Mouse (Mus musculus) ES-CJ7 (cell line): ENCODE results near the gene Abcc4.
"Not testable (repeated sequence)": the region's sequence is repeated elsewhere in the genome, so short reads cannot be mapped to it uniquely, and the experiment has no call there.

Experiments
- DNase-seq: peaks from one replicate; pipeline ENCODE4 v3.0.0; 2011; ENCODE audit warnings: low read depth, low spot score

The Abcc4 gene

DNA sequence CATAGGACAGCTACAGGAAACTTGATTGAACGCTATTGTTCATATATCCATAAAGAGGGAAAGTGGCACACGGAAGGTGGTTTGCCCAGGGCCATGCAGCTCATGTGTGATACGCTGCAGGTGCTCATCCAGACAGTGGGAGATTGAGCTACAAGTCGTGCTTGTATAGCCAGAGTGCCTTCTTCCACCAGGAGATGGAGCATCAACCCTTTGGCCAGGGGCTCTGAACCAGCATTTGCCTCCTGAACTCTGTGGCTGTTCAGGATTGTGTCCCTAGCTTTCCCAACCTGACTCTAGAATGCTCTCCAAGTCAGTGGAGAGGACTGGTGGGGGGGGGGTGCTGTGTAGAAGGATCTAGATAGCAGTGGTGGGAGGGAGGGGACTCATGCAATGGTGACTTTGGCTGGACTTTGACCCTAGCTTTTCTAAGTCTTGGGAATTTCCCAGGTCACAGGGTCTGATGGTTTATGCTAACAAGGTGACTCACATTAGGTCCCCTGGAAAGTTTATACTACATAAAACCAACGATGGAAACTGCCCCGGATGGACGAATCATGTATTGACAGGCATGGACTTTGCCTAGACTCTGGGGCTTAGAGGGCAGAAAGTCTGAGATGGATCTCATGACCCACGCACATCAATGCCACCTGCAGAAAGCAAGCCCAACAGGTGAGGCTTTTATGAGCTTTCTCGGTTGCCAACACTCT lies 27.6 kb downstream of the Abcc4 start:
- no peak for DNase-seq

DNA sequence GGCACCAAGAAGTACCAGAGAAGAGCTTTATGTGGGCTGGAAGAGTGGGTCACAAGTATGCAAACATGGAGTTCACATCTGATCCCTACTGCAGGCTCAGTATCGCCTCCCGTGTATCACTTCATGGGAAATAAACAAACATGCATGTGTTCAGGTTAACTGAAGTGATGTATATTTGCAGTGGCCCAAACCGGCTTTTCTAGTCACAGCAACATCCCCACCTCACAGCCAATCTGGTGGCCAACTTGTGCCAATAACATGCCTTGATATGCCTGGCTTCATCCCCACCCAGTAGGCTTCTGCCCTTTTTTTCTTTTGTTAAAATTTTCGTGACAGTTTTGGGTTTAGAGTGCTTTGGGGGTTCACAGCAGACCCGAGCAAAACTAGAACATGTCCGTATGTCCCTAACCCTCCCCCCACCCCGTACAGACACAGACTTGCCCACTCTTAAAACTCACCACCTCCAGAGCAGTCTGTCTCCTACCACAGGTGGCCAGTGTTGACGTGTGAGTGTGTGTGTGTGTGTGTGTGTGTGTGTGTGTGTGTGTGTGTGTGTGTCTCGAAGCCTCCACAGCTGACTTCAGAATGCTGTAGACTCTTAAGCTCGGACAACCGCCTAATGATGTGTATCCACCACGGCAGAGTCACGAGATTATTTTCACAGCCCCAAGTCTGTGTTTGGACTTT lies 29.6 kb downstream of the Abcc4 start:
- no peak for DNase-seq

GRCm38 (mm10) chr14:118674705-118675139 lies 31.3 kb downstream of the Abcc4 start:
- no peak for DNase-seq

DNA sequence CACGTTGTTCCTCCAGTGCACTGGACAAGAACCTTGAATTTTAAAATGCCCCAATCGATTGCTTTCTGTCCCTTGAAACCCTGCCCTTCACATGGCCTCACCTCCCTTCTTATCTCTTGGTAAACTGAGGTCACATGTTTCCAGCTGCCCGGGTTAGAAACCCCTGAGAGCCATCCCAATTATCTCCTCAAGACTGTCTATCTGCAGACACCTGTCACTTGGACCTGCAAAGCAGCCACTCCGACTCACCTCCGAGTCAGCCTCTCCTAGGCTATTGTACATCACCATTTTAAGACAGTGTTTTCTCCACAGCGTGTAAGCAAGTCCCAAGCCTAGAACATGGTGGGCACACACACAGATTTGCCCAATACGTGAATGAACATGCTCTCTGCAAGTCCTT lies 31.8 kb downstream of the Abcc4 start:
- no peak for DNase-seq

DNA sequence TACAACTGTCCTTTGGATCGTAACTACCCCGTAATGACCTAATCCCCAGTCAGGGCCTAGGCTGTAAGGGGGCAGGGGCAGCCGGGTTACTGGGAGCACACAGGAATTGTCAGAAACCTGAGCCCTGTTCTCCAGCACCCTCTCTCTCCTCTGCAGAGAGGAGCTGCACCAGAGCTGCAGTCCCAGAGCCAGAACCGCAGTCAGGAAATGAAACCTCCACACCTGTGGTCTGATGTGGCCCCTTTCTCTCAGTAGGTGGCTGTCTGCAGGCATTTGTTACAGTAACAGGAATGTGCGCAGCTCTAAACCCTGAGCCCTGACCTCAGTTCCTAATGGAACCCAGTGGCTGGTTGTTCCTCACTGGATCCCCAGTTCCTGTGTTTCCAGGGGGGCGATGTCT lies 32.5 kb downstream of the Abcc4 start:
- DNase-seq: peak; percentile 55

- DNase-seq: not testable (repeated sequence)
These were observed 33.1 kb downstream of the Abcc4 start for GRCm38 (mm10) chr14:118672931-118673330.

GRCm38 (mm10) chr14:118667499-118667898 lies 38.5 kb downstream of the Abcc4 start:
- DNase-seq: no peak

- no peak for DNase-seq
These were observed 41.4 kb downstream of the Abcc4 start for GRCm38 (mm10) chr14:118664661-118665060.

- DNase-seq: no peak
These were observed 43.3 kb downstream of the Abcc4 start for GRCm38 (mm10) chr14:118662625-118663276.

DNA sequence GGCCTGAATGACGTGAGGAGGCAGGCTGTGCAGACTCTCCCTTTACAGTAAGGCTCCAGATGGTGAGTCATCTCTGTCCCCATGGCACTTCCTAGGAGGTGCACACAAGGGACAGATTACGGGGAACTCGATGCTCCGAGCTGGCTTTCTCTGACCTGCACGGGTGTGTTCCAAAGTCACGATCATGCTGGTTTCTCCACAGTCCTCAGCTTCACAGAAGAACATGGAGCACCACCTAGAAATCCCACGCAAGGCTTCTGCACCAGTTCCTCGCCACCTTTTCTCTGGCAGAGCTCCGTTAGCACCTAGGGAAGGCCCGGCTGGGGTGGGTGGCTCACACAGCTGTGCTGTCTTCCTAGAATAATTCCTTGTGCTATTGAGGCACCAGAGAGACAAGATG lies 43.9 kb downstream of the Abcc4 start:
- no peak for DNase-seq

- DNase-seq: no peak
These were observed 46.8 kb downstream of the Abcc4 start for GRCm38 (mm10) chr14:118659230-118659629.

DNA sequence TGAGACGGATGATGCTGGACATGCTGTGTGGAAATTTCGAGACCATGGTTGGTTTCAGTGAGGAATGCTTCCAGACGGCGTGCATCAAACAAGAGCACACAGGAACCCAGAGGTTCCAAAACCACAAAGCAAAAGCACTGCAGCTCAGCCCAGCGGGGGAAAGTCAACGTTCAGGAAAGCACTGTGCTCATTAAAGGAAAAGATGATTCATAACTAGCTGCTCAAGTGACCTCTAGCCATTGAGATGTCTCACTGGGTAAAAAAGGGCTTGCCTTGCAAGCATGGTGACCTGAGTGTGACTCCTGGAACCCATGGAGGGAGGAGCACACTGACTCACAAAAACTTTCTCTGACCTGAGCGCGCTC lies 47.7 kb downstream of the Abcc4 start:
- no peak for DNase-seq

GRCm38 (mm10) chr14:118657673-118658327 lies 48.2 kb downstream of the Abcc4 start:
- DNase-seq: no peak

- DNase-seq: no peak
These were observed 48.8 kb downstream of the Abcc4 start for GRCm38 (mm10) chr14:118657206-118657605.

DNA sequence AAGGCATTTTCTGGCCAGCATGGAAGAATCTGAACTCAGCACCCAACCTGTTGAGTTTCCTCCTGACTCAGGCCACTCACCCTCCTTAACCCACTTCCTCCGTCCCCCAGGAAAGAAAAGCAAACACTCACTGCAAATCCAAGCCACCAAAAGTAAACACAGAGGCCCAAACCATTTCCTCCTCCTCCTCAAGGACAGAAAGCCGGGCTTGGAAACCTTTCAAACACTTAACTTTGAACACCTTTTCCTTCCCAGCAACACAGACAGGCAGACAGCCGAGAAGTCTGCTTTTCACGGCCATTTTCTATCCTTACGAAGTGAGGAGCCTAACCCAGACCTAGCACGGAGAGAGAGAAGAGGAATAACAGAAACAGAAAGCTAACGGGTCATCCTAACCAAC lies 50.0 kb downstream of the Abcc4 start:
- no peak for DNase-seq

- DNase-seq: no peak
These were observed 51.1 kb downstream of the Abcc4 start for GRCm38 (mm10) chr14:118654903-118655302.

- no peak for DNase-seq
These were observed 54.1 kb downstream of the Abcc4 start for GRCm38 (mm10) chr14:118651704-118652439.

DNA sequence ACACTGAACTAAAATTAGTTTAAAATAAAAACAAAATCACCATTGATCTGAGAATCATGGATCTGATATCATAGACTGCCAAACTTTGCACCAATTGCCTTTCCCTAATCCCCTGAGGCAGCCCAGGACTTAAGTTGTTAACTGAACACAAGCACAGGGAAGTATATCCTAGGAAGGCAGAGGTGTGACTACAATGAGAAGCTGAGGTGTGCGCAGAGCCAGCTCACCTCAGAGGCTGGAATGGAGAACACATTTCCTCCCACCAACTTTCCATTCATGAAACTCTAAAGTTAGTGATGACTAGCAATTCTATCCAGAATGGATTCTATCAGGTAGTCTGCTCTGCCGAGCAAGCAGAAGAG lies 56.1 kb downstream of the Abcc4 start:
- no peak for DNase-seq

- DNase-seq: no peak
These were observed 56.7 kb downstream of the Abcc4 start for GRCm38 (mm10) chr14:118649199-118649894.

DNA sequence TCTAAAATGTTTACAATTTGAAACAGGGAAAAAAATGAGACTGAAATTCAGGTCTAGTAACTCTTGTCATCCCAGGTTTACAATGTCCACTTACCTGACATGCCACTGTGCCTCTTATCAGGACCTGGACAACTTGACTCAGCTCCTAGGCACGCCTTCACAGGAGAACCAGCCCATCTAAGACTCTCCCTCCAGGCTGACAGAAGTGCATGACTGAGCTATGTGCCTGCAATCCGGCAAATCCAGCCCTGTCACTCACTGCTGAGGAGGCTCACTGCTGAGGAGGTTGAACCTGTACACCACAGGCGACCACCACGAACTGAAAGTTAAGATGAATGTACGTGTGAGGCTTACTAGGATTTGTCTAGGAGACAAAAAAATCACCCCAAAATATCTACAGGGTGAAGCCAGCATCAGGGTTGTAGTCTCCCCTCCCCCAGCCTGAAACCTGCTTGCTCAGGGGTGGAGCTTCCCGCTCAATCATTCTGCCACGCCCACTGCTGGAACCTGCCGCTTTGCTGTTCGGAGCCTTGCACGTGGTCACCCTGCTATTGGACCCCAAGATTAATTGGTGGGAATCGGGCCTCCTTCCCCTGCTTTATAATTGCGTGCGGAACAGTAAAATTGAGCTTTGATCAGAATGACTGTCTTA lies 63.0 kb downstream of the Abcc4 start:
- not testable (repeated sequence) for DNase-seq

DNA sequence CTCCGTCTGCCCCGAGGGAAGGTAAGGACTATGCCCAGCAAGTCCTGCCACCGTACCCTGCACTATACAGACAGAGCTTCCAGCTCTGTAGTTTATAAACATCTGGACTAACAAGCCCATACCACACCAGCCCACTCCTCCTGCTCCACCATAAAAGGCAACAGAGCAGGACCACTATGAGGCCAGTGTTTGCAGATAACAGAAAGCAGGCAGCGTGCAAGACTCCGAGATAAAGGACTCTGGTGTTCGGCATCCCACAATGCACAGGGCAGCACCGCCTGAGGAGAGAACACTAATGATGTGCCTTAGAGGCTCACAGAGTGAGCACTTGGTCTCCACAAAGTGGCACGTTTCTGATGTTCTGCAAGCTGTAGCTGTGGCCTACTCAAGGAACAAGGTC lies 63.9 kb downstream of the Abcc4 start:
- no peak for DNase-seq
